In the genomic region with DNA sequence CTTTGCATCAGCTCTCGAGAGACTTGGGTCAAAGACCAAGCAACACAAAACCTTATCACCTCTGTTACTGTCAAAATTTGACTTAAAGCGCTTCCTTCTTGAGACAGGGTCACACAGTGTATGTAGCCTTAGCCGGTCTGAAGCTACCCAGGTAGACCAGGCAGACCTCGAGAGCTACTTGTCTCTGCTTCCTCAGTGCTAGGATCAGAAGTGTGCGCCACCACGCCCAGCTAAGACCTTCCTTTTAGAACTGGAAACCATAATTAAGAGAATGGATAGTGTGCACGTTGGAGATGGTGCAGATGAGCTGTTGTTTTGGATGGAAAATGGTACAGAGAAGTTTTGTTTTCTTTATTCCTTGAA, we compare ENCODE assay signal across 8 mouse cellular contexts. TPM values are rescaled to one million over a fixed set of nuclear protein-coding genes. Genes with fewer than 3 reads are reported as not detected.
DNase-seq lines count a peak whose midpoint lies in the region; ATAC-seq and TF ChIP-seq lines count a peak whose summit lies in the region.

No protein-coding gene starts in this region.

- peak overlapping the region; percentile 70 for H3K4me2 ChIP-seq in heart, postnatal 0 days (ENCODE audit: low read depth, low read length)

- peaks cover 21% of the 10 kb centered on the region for H3K4me1 ChIP-seq in heart, postnatal 0 days (ENCODE audit: control insufficient read depth, insufficient read depth)

- peak overlapping the region; percentile 88 for H3K4me3 ChIP-seq in heart, postnatal 0 days (ENCODE audit: low read depth, low read length)

- 3% methylated on average over 7 of the region's 7 CpGs for WGBS in heart, postnatal 0 days

- TF ChIP-seq CTCF in heart, postnatal 0 days (IDR thresholded peaks at IDR 0.05; ENCODE audit: low read depth): no peak

- H3K27ac ChIP-seq in heart, postnatal 0 days (ENCODE audit: low read depth): peak overlapping the region; percentile 87

- no peaks in the 10 kb centered on the region for H3K9me3 ChIP-seq in heart, postnatal 0 days (replicated peaks; ENCODE audit: control insufficient read depth, low read length)

- H3K27me3 ChIP-seq in heart, postnatal 0 days (ENCODE audit: control insufficient read depth, insufficient read depth, low read length): no peaks in the 10 kb centered on the region

- H3K9ac ChIP-seq in heart, postnatal 0 days (replicated peaks; ENCODE audit: low read depth, low read length): peak overlapping the region; percentile 87

- no peaks in the 10 kb centered on the region for H3K36me3 ChIP-seq in heart, postnatal 0 days (replicated peaks; ENCODE audit: control insufficient read depth, insufficient read depth, low read length)

- no peak for TF ChIP-seq EP300 in heart, postnatal 0 days (IDR thresholded peaks at IDR 0.05; ENCODE audit: low read depth)

- no peak for DNase-seq in heart, postnatal 0 days (ENCODE audit: low spot score)
- DNase-seq in heart, postnatal 4 days: no peak
- no peak for DNase-seq in spleen, adult 18-20 months
- no peak for DNase-seq in gastrocnemius, postnatal 10 days
- no peak for DNase-seq in layer of hippocampus, adult 11-12 months (ENCODE audit: low spot score)

- 0 out of 2 replicates have a peak, but pooled peaks have one; percentile 5 for ATAC-seq in heart, postnatal 0 days (ENCODE audit: insufficient read depth, low read depth)
- ATAC-seq in activated CD4-positive, CD25-positive, alpha-beta regulatory T cell, adult 4 months: peak; percentile 36
- peak; percentile 51 to 53 for ATAC-seq in hematopoietic stem cell, adult 5-6 weeks (replicated peaks in 1 of 2; ENCODE audit: insufficient read depth in 1 of 2, low FRiP score in 2 of 2, low TSS enrichment in 1 of 2, low read depth in 1 of 2, poor library complexity in 2 of 2, severe bottlenecking in 2 of 2)
- ATAC-seq in megakaryocyte, adult 5-6 weeks (ENCODE audit: poor library complexity, severe bottlenecking): peak; percentile 55

RNA-seq across cellular contexts. Expression of gene Insig2, which starts 4.2 kb away (rescaled TPM):
- total RNA-seq in heart, postnatal 0 days (2014; rRNA removed; ENCODE audit: low replicate concordance): 38.6 and 39.7 TPM in 2 replicates
- polyA plus RNA-seq in heart, postnatal 0 days (2015; fragmentation: Nextera tagmentation; extraction: Ambion mirVana): 54.7 and 58.2 TPM in 2 replicates
- 10 to 100 TPM; 35.3 to 44.2 TPM for total RNA-seq in heart, postnatal 4 days (2021)
- polyA plus RNA-seq in activated CD4-positive, CD25-positive, alpha-beta regulatory T cell, adult 4 months (2017; shearing (Covaris generic)): 10 to 100 TPM; 33.8 to 36.0 TPM
- 16.0 and 23.3 TPM in 2 replicates for total RNA-seq in hematopoietic stem cell, adult 5-6 weeks (2017)
- total RNA-seq in megakaryocyte, adult 5-6 weeks (2015): 15.2 and 19.2 TPM in 2 replicates
- total RNA-seq in megakaryocyte, adult 5-6 weeks (2017): 16.5 and 27.5 TPM in 2 replicates
- total RNA-seq in gastrocnemius, postnatal 10 days (2021): 10 to 100 TPM; 41.5 to 43.0 TPM

Comparison
In these comparisons a context has a peak if more than half of its experiments do, and no peak if none do; other contexts are left out.
1. ATAC-seq: peak in every context shown above with its lines; median percentile 55 in megakaryocyte, adult 5-6 weeks; 52 in hematopoietic stem cell, adult 5-6 weeks; 36 in activated CD4-positive, CD25-positive, alpha-beta regulatory T cell, adult 4 months; 5 in heart, postnatal 0 days.